Mouse (Mus musculus) regulatory T cell (primary cell): ENCODE results near the gene Nod1.

Experiments
- in situ Hi-C: fragments of 300-600 bp; cut with MboI, MseI; formaldehyde crosslinking; loops from one replicate; pipeline ENCODE4 v1.15.1; 2025; ENCODE audit warnings: high pct_unique_total_duplicates

Nod1 gene

GRCm38 (mm10) chr6:54972111-54972928 is at the start of gene Nod1:
Gene Nod1 (minus strand): TSS chr6:54972612.
- in situ Hi-C loops = loop anchor here (10.0 kb wide), 1 partner anchor 168 kb away; no protein-coding TSS in a partner anchor

- in situ Hi-C loops = no loop called here
These were observed 49.4 kb upstream of the Nod1 start for GRCm38 (mm10) chr6:55021806-55022205.

- in situ Hi-C loops = no loop called here
These were observed 46.0 kb upstream of the Nod1 start for GRCm38 (mm10) chr6:55018417-55018816.

DNA sequence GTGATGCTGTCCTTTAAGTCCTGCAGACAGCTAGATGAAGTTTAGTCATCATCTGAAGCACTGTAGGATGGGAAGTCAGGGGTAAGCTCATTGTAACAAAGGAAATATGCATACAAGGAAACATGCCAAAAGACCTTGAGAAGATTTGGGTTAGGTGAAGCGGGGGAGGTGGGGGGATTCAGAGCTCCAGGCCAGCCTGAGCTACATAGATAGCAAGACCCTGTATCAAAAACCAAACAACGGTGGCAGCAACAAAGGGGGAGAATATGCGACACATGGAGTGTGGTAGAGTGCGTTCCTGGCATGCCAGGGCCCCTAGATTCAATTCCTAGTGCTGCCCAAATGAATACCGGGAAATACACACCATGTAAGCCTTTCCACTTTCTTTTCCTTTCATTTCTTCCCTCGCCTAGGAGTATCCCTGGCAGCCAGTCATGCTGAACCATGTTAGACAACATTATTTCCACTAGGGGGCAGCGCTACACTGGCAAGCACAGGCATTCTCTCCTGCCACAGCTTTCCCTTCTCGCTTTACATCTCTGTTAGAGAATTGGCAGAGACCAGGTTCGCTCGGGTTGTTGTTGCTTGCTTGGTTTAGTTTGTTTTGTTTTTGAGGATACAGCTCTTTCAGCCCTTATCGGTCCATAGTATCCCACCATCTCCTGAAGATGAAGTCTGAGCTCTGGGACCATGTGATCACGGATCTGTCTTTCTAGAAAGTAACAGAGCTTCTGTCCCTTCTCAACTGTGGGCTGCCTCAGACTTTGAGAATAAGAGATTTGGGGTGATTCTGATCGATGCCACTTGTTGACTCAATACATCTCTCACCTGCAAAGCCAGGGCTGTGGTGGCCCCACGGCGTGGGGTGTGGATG is 44.5 kb upstream of the Nod1 start:
- in situ Hi-C loops = no loop called here

DNA sequence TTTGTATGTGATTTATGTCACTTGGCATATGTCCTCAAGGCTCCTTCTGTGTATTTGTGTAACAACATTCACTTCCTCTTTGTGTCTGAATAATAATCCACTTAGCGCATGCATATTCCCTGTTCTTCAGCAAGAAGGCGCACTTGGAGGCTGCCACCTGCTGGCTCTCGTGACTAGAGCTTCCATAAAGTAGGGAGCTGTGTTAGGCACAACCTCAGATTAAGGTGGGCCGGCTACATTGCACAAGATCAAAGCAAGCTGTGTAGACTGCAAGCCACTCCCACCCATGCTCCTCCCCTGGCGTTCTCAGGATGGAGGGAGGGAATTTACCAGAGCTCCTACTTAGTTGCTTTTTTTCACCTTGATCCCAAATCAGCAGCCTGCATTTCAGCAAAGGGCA is 43.8 kb upstream of the Nod1 start:
- in situ Hi-C loops = no loop called here

GRCm38 (mm10) chr6:55014184-55014583 is 41.8 kb upstream of the Nod1 start:
- in situ Hi-C loops = no loop called here

- in situ Hi-C loops = no loop called here
These were observed 40.1 kb upstream of the Nod1 start for GRCm38 (mm10) chr6:55012516-55012915.

DNA sequence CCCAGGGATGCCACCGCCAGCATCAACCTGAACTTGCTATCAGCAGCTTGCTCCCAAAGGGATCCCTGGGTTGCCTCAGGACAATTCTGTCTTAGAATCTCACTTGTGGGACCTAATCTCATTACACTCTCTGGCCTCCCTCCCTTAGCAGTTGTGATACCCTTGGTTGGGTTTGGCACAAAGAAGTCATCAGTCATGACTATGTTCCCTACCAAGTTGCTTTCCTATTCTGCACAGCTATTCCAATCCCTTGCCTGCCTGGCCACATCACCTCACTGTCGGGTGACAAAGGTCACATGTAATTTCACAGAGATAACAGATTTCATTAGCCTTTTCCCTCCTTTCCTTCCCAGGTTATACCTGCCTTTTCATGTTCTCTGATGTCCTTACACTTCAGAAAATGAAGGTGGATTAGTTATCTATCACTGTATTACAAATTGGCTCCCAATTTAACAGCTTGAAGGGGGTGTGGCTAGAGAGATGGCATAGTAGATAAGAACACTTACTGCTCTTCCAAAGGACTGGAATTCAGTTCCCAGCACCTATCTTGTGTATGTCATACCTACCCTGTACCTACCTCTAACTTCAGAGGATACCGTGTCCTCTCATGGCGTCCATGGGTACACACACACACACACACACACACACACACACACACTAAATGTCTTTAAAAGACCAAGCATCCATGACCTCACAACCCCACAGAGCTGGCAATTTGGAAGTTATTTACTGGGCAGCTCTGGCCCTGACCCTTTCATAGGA is 38.1 kb upstream of the Nod1 start:
- in situ Hi-C loops = no loop called here

DNA sequence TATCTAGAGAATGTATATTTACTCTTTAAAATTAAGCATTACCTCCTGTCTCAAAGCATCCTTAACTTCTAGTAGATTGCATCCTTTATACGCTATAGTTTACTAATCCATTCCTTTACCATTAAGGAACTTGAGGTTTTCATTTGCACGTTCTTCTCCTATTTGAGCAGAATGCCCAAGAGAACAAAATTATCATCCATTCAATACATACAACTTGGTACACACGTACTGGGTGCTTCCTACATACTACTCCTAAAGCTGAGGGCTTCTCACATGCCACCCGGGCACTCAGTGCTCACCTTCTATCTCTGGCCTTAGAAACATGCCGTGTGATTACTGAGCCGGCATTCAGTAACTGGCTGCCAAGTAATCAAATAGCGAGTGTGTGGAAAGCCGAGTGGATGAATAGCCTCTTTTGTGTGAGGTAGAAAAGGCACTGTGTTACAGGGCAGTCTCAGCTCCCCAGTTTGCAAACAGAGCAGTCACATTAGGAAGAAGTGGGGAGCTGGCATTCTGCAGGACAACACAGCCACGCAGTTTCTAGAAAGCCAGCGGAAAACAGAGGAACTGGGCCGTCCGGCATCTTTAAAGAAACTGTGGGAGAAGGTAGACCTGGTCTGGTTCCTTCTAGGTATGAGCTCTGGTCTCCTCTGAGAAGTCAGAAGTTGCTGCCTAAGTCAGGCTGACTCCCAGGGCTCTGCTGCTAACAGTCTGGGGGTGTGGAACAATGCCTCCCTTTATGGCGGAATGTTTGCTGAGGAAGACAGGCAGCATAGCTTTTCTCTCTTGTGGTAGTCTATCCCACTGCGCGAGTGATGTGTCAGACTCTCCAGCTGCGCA is 37.2 kb upstream of the Nod1 start:
- in situ Hi-C loops = no loop called here

DNA sequence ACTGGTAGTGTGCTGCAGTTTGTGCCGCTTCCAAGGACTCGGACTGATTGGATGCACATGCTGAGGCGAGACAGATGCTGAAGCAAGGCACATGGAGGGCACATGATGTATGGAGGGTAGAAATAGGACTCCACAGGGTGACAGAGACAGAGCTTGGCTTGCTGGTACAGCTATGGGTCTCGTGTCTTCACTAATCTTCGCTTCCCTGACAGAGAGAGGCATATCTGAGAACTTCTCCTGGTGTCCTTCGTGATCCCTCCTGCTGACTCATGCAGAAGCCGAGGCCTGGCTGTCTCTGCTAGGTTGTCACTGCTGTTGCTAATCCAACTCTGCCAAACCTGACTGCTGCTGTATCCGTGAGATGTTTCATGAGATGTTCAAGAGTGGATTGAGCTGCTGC is 36.0 kb upstream of the Nod1 start:
- in situ Hi-C loops = no loop called here

DNA sequence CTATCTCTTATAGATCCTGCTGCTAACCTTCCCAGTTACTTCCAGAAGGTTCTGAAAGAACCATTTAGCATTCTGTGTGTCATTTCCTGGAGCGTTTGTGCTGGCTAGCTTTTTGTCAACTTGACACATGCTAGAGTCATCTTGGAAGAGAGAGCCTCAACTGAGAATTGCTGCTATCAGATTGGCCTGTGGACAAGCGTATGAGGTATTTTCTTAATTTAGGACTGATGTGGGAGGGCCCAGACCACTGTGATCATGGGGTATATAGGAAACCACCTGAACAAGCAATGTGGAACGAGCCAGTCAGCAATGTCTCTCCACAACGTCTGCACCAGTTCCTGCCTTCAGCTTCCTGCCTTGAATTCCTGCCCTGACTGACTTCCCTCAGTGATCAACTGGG is 31.1 kb upstream of the Nod1 start:
- in situ Hi-C loops = no loop called here

DNA sequence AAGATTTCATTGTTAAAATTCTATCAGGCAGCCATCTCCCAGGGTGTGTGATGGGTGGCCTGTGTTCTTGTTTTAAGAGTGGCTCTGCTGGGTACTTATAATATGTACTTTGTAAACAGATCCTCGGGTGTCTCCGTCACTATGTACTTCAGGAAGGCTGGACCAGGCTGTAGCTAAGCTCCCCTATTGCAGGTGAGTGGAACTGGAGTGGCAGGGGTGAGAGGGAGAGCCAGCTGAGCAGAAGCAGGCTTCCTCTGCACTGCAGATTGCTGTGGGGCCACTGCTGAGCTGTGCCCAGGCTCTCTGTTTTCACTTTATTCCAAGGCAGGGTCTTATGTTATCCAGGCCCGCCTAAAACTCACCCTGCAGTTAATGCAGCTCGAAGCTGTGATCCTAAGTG is 30.0 kb upstream of the Nod1 start:
- in situ Hi-C loops = no loop called here

GRCm38 (mm10) chr6:55001320-55001719 is 28.9 kb upstream of the Nod1 start:
- in situ Hi-C loops = no loop called here

DNA sequence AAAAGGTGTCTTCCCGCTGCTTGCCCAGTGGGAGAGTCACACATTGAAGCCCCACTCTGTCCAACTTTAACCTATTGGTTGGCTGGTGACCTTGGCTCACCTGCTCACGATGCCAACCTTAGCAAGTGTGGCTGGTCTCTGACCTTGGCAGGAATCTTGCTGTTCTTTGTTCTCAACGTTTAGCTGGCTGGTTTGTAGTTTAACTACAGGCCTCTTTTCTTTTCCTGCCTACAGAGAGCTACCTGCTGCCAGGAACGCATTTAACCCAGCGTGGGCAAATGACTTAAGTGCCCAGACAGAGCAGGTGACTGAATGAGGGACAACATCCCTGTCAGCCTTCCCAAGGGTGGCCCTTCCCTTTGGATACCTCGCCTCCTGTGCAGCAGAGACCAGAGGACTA is 25.3 kb upstream of the Nod1 start:
- in situ Hi-C loops = loop anchor here (10.0 kb wide), 1 partner anchor 293 kb away; no protein-coding TSS in a partner anchor

GRCm38 (mm10) chr6:54996361-54996760 is 23.9 kb upstream of the Nod1 start:
- in situ Hi-C loops = loop anchor here (10.0 kb wide), 1 partner anchor 292 kb away; no protein-coding TSS in a partner anchor

DNA sequence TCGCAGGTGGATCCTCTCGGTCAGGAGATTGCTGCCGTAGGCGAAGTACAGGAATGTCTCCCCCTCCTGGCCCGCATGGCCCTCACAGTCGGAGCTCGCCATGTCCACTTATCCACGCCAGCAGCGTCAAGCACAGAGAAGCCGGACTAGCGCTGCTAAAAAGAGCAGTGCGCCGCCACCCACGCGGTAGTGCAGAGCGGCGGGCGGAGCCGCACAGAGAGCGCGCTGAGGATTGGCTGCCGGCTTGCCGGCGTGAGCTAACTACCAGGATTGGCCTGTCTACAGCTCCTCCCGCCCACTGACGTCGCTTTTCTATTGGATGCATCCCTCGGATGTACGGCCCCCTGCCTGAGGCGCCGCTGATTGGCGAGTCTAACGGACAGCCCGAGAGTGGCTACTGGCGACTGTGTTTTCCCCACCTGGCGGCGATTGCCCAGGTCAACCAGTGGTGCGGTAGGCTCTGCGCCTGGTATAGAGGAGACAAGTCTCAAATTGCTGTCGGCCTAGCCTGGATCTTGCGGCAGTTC is 20.4 kb upstream of the Nod1 start, which contains the start of gene Ggct:
Gene Ggct (minus strand): TSS at position 217 of the 527 bp plus-strand sequence.
- in situ Hi-C loops = loop anchor here (10.0 kb wide), 1 partner anchor 288 kb away; no protein-coding TSS in a partner anchor

DNA sequence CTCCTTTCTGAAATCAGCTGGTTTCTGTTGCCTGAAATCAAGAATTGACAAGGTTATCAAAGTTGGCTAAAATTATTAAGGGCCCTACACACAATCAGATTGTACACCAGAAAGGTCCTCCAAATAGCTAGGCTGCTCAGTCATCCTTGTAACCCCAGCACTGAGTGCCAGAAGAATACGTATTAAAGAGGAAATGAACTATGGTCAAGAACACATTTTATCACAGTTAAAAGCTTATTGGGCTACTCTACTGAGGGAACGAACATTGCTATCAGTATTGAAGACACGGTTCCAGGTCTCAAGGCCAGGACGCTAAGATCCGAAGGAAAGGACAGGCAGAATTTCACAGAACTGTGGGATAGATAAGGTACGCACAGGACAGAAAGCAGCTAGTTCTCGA is 19.7 kb upstream of the Nod1 start:
- in situ Hi-C loops = loop anchor here (10.0 kb wide), 1 partner anchor 287 kb away; no protein-coding TSS in a partner anchor

DNA sequence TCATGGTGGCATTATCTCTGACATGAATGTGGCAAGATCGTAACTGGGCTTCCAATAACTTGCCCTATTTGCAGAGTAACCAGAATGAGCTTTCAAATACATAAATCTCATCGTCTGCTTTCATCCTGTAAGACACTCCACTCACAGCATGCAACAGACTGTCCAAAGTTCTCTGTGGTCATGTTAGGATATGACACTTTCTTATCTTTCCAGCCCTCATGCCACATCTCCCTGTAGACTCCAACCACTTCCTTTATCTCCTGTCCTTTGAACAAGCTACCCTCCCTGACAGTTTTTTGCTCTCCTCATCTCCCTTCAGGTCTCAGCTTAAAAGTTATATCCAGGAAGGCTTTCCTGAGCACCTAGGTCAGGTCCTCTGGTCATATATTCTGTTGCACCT is 18.8 kb upstream of the Nod1 start:
- in situ Hi-C loops = loop anchor here (10.0 kb wide), 1 partner anchor 286 kb away; no protein-coding TSS in a partner anchor

DNA sequence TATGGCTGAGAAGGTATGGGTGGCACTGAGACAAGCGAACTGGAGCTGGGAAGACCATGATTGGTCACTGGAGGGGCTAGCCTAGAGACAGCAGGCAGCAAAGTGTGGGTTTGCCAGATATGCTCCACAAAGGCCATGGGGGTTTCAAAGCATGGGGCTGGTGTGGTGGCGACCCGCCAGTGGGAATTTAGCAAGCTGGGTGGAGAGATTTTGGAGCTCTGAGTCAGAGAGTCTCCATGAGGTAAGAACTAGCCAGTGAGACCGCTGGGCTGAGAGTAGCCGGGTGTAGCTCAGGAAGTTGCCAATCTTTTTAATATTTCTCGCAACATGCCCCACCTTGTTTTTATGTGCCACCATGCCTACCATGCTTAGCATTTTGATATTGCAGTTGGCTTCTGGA is 15.7 kb upstream of the Nod1 start:
- in situ Hi-C loops = no loop called here

DNA sequence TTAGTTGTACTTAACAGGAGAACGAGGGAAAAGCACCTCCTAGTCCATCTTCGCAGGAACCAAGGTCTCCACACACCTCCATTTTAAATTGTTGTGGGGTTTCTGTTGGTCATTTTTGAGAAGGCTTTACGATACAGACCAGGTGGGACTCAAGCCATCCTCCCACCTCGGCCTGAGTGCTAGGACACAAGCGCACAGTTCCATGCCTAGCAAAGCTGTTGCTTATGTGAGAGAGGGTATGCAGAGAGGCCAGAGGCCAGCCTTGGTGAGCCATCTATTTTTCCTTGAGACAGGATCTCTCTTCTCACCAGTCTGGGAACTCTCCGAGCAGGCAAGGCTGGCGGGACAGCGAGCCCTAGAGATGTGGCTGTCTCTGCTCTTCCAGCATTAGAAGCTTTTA is 11.7 kb upstream of the Nod1 start:
- in situ Hi-C loops = no loop called here
